Mouse (Mus musculus) hindbrain, embryonic 10.5 days (tissue): ENCODE measurements around the gene Sv2b. TPM values are rescaled to one million over a fixed set of nuclear protein-coding genes. Genes with fewer than 3 reads are reported as not detected.
A peak's percentile ranks its signal among the peaks of the same experiment; 100 is the strongest.

Experiments used
- DNase-seq: peaks from one replicate; pipeline ENCODE4 v3.0.0-alpha.2; 2017; ENCODE audit warnings: low spot score
- H3K27ac ChIP-seq: fragments of 300-500 bp; sonication (generic); 2 replicates; pipeline ENCODE4 v1.5.1; 2016; ENCODE audit warnings: mild to moderate bottlenecking, moderate library complexity
- H3K27me3 ChIP-seq: fragments of 300-500 bp; sonication (generic); 2 replicates; pipeline ENCODE4 v1.6.1; 2016; ENCODE audit warnings: mild to moderate bottlenecking; ENCODE audit not compliant: poor library complexity, insufficient read depth, severe bottlenecking
- H3K36me3 ChIP-seq: fragments of 300-500 bp; sonication (generic); 2 replicates; pipeline ENCODE4 v1.6.1; 2016; ENCODE audit warnings: mild to moderate bottlenecking, moderate library complexity
- H3K4me1 ChIP-seq: fragments of 300-500 bp; sonication (generic); replicated peaks from 2 replicates; pipeline ENCODE4 v1.6.1; 2016; ENCODE audit warnings: mild to moderate bottlenecking
- H3K4me3 ChIP-seq: fragments of 300-500 bp; sonication (generic); 2 replicates; pipeline ENCODE4 v1.5.1; 2016; ENCODE audit warnings: mild to moderate bottlenecking, moderate library complexity
- H3K9me3 ChIP-seq: fragments of 300-500 bp; sonication (generic); 2 replicates; pipeline ENCODE4 v1.6.1; 2016; ENCODE audit warnings: mild to moderate bottlenecking, moderate library complexity
- WGBS: fragments of 180-500 bp; shearing (Covaris S2); methylation state at CpG from one replicate; pipeline ENCODE4 v1.1.7; 2016; 5-methylcytosine and 5-hydroxymethylcytosine counted together
- polyA plus RNA-seq: library from polyadenylated mRNA; unstranded; fragments of >200 nt; fragmentation: Nextera tagmentation; extraction: Ambion mirVana; gene quantifications from 2 replicates; pipeline ENCODE4 v1.2.1, GENCODE M21; 2016

Gene Sv2b
- polyA plus RNA-seq, 1 experiment from 2014 or later: 0.92 TPM

- Histone ChIP-seq H3K9me3 (no peaks in the 10 kb centered on the region), H3K36me3 (no peaks in the 10 kb centered on the region), H3K4me3 (no peak overlapping the region), H3K27me3 (peaks cover 43% of the 10 kb centered on the region), H3K4me1 (peaks cover 25% of the 10 kb centered on the region), H3K27ac (no peak overlapping the region)
- 76% methylated on average over 8 of the region's 8 CpGs for WGBS
- no peak for DNase-seq
Observed at GRCm38 (mm10) chr7:75309570-75309969, 508 bp upstream of the Sv2b start.

GRCm38 (mm10) chr7:75308140-75308456, 964 bp downstream of the Sv2b start:
- peak overlapping the region; percentile 64 for H3K4me3 ChIP-seq
- no peak overlapping the region for H3K27ac ChIP-seq
- peaks cover 43% of the 10 kb centered on the region for H3K27me3 ChIP-seq
- peaks cover 25% of the 10 kb centered on the region for H3K4me1 ChIP-seq
- H3K9me3 ChIP-seq: no peaks in the 10 kb centered on the region
- H3K36me3 ChIP-seq: no peaks in the 10 kb centered on the region
- DNase-seq: no peak
- WGBS: 11% methylated on average over 8 of the region's 8 CpGs

- H3K27me3 ChIP-seq: peaks cover 43% of the 10 kb centered on the region
- peaks cover 25% of the 10 kb centered on the region for H3K4me1 ChIP-seq
- H3K27ac ChIP-seq: no peak overlapping the region
- H3K9me3 ChIP-seq: no peaks in the 10 kb centered on the region
- H3K4me3 ChIP-seq: peak overlapping the region; percentile 64; the same call in 1 of the 2 replicates
- H3K36me3 ChIP-seq: no peaks in the 10 kb centered on the region
- no peak for DNase-seq
- 50% methylated on average over 8 of the region's 8 CpGs for WGBS
Observed at GRCm38 (mm10) chr7:75307570-75308087, 1.4 kb downstream of the Sv2b start.

- Histone ChIP-seq H3K27ac (no peak overlapping the region), H3K9me3 (no peaks in the 10 kb centered on the region), H3K4me1 (peaks cover 25% of the 10 kb centered on the region), H3K36me3 (no peaks in the 10 kb centered on the region), H3K27me3 (peaks cover 43% of the 10 kb centered on the region), H3K4me3 (no peak overlapping the region)
- no peak for DNase-seq
- WGBS: 89% methylated on average over 9 of the region's 9 CpGs
Observed at GRCm38 (mm10) chr7:75305901-75306465, 3.1 kb downstream of the Sv2b start.

- Histone ChIP-seq H3K36me3 (no peaks in the 10 kb centered on the region), H3K9me3 (no peaks in the 10 kb centered on the region), H3K4me3 (no peak overlapping the region), H3K27me3 (peaks cover 24% of the 10 kb centered on the region), H3K4me1 (peaks cover 9% of the 10 kb centered on the region; the same call in 1 of the 2 replicates), H3K27ac (no peak overlapping the region)
- 87% methylated on average over 6 of the region's 6 CpGs for WGBS
- DNase-seq: no peak
Observed at GRCm38 (mm10) chr7:75302523-75303215, 6.4 kb downstream of the Sv2b start.

- DNase-seq: no peak
- 91% methylated on average over 4 of the region's 4 CpGs for WGBS
- Histone ChIP-seq H3K4me1 (peaks cover 21% of the 10 kb centered on the region), H3K9me3 (no peaks in the 10 kb centered on the region), H3K27ac (no peak overlapping the region), H3K4me3 (no peak overlapping the region), H3K36me3 (no peaks in the 10 kb centered on the region), H3K27me3 (peaks cover 14% of the 10 kb centered on the region; the same call in 1 of the 2 replicates)
Observed at GRCm38 (mm10) chr7:75299245-75299644, 9.8 kb downstream of the Sv2b start.

GRCm38 (mm10) chr7:75296688-75297119, 12.4 kb downstream of the Sv2b start:
- WGBS: 29% methylated on average over 6 of the region's 6 CpGs
- no peak for DNase-seq
- Histone ChIP-seq H3K36me3 (no peaks in the 10 kb centered on the region), H3K27me3 (peaks cover 14% of the 10 kb centered on the region; the same call in 1 of the 2 replicates), H3K4me1 (peaks cover 25% of the 10 kb centered on the region), H3K4me3 (no peak overlapping the region), H3K27ac (no peak overlapping the region), H3K9me3 (no peaks in the 10 kb centered on the region)

- Histone ChIP-seq H3K4me3 (no peak overlapping the region), H3K4me1 (peaks cover 25% of the 10 kb centered on the region), H3K9me3 (no peaks in the 10 kb centered on the region), H3K27me3 (peaks cover 14% of the 10 kb centered on the region; the same call in 1 of the 2 replicates), H3K27ac (peak overlapping the region; percentile 35), H3K36me3 (no peaks in the 10 kb centered on the region)
- 30% methylated on average over 5 of the region's 5 CpGs for WGBS
- no peak for DNase-seq
Observed at GRCm38 (mm10) chr7:75295228-75295865, 13.7 kb downstream of the Sv2b start.

GRCm38 (mm10) chr7:75292246-75292645, 16.8 kb downstream of the Sv2b start:
- 51% methylated on average over 3 of the region's 3 CpGs for WGBS
- no peak for DNase-seq
- no peak overlapping the region for H3K27ac ChIP-seq
- no peaks in the 10 kb centered on the region for H3K36me3 ChIP-seq
- peaks cover 25% of the 10 kb centered on the region for H3K4me1 ChIP-seq
- no peak overlapping the region for H3K4me3 ChIP-seq
- H3K9me3 ChIP-seq: 0 out of 2 replicates have a peak, but pooled peaks cover 5% of the 10 kb centered on the region
- H3K27me3 ChIP-seq: no peaks in the 10 kb centered on the region

GRCm38 (mm10) chr7:75290554-75290953, 18.5 kb downstream of the Sv2b start:
- H3K4me1 ChIP-seq: peaks cover 13% of the 10 kb centered on the region
- no peaks in the 10 kb centered on the region for H3K36me3 ChIP-seq
- H3K27me3 ChIP-seq: no peaks in the 10 kb centered on the region
- H3K27ac ChIP-seq: no peak overlapping the region
- DNase-seq: no peak
- 50% methylated on average over 2 of the region's 2 CpGs for WGBS
- H3K4me3 ChIP-seq: no peak overlapping the region
- 0 out of 2 replicates have a peak, but pooled peaks cover 5% of the 10 kb centered on the region for H3K9me3 ChIP-seq

- H3K36me3 ChIP-seq: no peaks in the 10 kb centered on the region
- H3K27ac ChIP-seq: no peak overlapping the region
- H3K9me3 ChIP-seq: 0 out of 2 replicates have a peak, but pooled peaks cover 5% of the 10 kb centered on the region
- WGBS: 87% methylated on average over 6 of the region's 6 CpGs
- no peak overlapping the region for H3K4me3 ChIP-seq
- no peaks in the 10 kb centered on the region for H3K27me3 ChIP-seq
- DNase-seq: no peak
- H3K4me1 ChIP-seq: no peaks in the 10 kb centered on the region
Observed at GRCm38 (mm10) chr7:75287237-75287636, 21.8 kb downstream of the Sv2b start.

GRCm38 (mm10) chr7:75282951-75283350, 26.1 kb downstream of the Sv2b start:
- WGBS: 82% methylated on average over 3 of the region's 3 CpGs
- no peak for DNase-seq
- H3K27me3 ChIP-seq: no peaks in the 10 kb centered on the region
- H3K27ac ChIP-seq: no peak overlapping the region
- no peaks in the 10 kb centered on the region for H3K9me3 ChIP-seq
- no peaks in the 10 kb centered on the region for H3K36me3 ChIP-seq
- no peak overlapping the region for H3K4me3 ChIP-seq
- H3K4me1 ChIP-seq: 0 out of 2 replicates have a peak, but pooled peaks cover 5% of the 10 kb centered on the region
